Mouse (Mus musculus): Measurements from ENCODE around the gene Gm973. TPM values are rescaled to one million over a fixed set of nuclear protein-coding genes. Genes with fewer than 3 reads are reported as not detected.

Gm973 gene
- polyA plus RNA-seq, 1 experiment: 0.13 TPM

DNA sequence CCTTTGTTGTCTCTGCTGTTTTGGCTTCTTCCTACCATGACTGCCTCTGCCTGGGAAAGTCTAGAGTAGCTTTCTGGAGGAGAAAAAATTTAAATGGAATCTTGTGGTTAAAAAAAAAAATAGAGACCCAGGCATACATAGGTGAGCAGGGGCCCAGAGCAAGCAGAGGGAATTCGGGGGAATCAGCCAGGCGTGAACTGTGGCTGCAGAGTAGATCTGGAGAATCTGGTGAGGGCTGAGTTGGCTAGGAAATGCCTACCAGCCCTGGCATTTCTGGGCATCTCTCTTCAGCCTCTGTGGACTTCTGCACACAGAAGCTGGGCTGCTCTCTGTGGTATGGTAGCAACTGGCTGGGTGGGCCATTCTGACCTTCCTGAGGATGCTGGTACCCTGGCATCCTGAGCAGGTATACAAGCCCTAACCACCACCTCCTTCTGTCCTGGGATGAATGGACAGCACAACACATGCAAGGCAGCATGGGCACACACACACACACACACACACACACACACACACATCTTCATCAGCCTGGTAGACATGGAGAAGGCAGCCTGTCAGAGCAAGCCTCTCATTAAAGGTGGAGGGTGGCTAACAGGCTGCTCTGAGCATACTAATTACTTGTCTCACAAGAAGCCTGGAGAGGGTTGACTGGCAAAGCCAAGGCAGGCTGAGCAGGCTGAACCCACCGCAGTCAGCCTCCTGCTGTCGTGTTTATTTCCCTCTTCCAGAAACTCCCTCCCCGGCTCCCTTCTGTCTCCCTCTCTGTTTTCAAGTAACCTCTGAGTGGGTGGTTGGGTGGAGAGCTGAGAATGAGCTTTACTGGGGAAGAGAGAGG, 19.1 kb downstream of the Gm973 start:
- TF ChIP-seq CTCF (IDR thresholded peaks at IDR 0.05; ENCODE audit: extremely low read depth, insufficient read length, insufficient replicate concordance, low read depth, low read length): no peak
- no peak for TF ChIP-seq POLR2A (IDR thresholded peaks at IDR 0.05; ENCODE audit: low read depth, low read length)
- Histone ChIP-seq H3K36me3 (ENCODE audit: control insufficient read depth, insufficient read depth, low read length) (no peaks in the 10 kb centered on the region), H3K27me3 (ENCODE audit: control insufficient read depth, insufficient read depth, low read length) (no peaks in the 10 kb centered on the region), H3K4me1 (ENCODE audit: control insufficient read depth, insufficient read depth, insufficient read length, low read length) (no peaks in the 10 kb centered on the region), H3K27ac (ENCODE audit: insufficient read depth, low read depth, low read length) (no peak overlapping the region), H3K4me3 (ENCODE audit: low read depth, low read length) (no peak overlapping the region)
- WGBS: 75% methylated on average over 5 of the region's 5 CpGs

DNA sequence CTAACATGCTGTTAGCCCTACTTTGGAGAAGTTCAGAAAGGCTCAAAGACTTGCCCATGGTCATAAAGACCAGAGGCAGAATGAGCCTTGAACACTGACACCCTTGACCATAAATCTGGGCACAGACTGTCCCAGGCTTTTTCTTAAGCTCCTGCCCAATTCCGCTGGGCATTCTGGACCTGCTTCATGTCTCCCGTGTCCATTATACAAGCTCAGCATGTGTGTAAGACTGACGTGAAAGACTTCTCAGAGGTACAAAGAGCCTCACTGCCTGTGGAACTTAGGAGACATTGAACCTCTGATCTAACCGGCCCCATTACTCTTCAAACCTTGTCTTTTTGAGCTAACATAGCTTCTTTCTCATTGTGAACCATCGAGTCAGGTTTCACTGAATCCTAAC, 22.3 kb downstream of the Gm973 start:
- 90% methylated on average over 5 of the region's 5 CpGs for WGBS
- no peak for TF ChIP-seq POLR2A (IDR thresholded peaks at IDR 0.05; ENCODE audit: low read depth, low read length)
- no peak for TF ChIP-seq CTCF (IDR thresholded peaks at IDR 0.05; ENCODE audit: extremely low read depth, insufficient read length, insufficient replicate concordance, low read depth, low read length)
- peaks cover 3% of the 10 kb centered on the region; the same call in 1 of the 2 replicates for H3K4me1 ChIP-seq (ENCODE audit: control insufficient read depth, insufficient read depth, insufficient read length, low read length)
- H3K36me3 ChIP-seq (ENCODE audit: control insufficient read depth, insufficient read depth, low read length): no peaks in the 10 kb centered on the region
- H3K27me3 ChIP-seq (ENCODE audit: control insufficient read depth, insufficient read depth, low read length): no peaks in the 10 kb centered on the region
- H3K27ac ChIP-seq (ENCODE audit: insufficient read depth, low read depth, low read length): no peak overlapping the region
- no peak overlapping the region for H3K4me3 ChIP-seq (ENCODE audit: low read depth, low read length)

GRCm38 (mm10) chr1:59540537-59541148, 24.6 kb downstream of the Gm973 start:
- no peak overlapping the region for H3K4me3 ChIP-seq (ENCODE audit: low read depth, low read length)
- no peaks in the 10 kb centered on the region for H3K27me3 ChIP-seq (ENCODE audit: control insufficient read depth, insufficient read depth, low read length)
- no peak overlapping the region for H3K27ac ChIP-seq (ENCODE audit: insufficient read depth, low read depth, low read length)
- H3K4me1 ChIP-seq (ENCODE audit: control insufficient read depth, insufficient read depth, insufficient read length, low read length): peaks cover 3% of the 10 kb centered on the region; the same call in 1 of the 2 replicates
- TF ChIP-seq POLR2A (IDR thresholded peaks at IDR 0.05; ENCODE audit: low read depth, low read length): no peak
- no peaks in the 10 kb centered on the region for H3K36me3 ChIP-seq (ENCODE audit: control insufficient read depth, insufficient read depth, low read length)
- 75% methylated on average over 19 of the region's 19 CpGs for WGBS

DNA sequence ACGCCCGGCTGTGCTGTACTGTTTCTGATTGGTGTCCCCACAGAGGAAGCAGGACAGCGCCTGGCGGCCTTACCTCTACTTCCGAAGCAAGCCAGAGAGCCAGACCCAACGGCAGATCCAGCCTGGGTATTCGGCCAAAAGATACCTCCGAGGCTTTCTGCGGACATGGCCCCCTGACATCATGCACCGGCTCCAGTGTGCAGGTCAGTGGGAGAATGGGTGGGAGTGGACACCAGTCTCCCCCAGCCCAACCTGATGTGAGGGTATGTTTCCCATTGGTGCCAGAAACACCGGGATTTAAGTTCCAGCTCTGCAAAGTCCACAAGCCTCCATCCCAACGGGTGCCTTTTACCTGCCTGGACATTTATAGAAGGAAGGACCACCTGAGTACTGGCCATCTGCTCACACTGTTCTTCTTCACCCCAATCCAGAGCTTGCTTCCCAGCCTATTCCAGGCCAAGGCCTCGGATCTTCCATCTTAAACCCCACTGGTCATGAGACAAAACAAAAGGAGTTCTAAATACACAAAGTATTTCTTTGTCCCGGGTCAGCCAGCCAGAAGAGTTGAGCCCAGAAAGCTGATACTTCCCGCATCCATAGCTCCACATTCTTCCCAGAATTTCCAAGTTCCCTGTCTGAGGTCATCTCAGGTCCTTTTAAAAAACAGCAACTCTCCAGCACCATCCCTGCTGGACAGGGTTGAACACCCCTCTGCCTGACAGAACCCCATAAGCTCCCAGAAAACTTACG, 25.4 kb downstream of the Gm973 start:
- H3K36me3 ChIP-seq (ENCODE audit: control insufficient read depth, insufficient read depth, low read length): no peaks in the 10 kb centered on the region
- H3K4me3 ChIP-seq (ENCODE audit: low read depth, low read length): no peak overlapping the region
- no peaks in the 10 kb centered on the region for H3K27me3 ChIP-seq (ENCODE audit: control insufficient read depth, insufficient read depth, low read length)
- peaks cover 3% of the 10 kb centered on the region; the same call in 1 of the 2 replicates for H3K4me1 ChIP-seq (ENCODE audit: control insufficient read depth, insufficient read depth, insufficient read length, low read length)
- WGBS: 93% methylated on average over 16 of the region's 16 CpGs
- H3K27ac ChIP-seq (ENCODE audit: insufficient read depth, low read depth, low read length): no peak overlapping the region
- TF ChIP-seq CTCF (IDR thresholded peaks at IDR 0.05; ENCODE audit: extremely low read depth, insufficient read length, insufficient replicate concordance, low read depth, low read length): no peak

DNA sequence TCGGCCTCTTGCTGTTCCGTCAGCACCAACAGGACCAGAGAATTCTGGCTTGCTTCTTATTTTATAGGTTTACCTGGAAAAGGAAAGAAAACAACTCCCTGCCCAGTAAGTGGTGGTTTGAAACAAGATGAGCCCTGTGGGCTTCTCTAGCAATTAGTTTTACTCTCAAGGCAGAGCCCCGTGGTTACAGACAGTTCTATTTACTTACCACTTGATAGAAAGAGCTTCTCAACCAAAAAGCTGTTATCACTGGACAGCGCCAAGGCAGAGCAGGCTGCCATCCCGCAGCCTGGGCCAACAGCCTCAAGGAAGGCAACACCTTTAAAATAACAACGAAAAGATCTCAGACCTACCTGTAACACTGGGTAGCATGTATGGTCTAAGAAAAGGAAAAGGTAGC, 26.2 kb downstream of the Gm973 start:
- Histone ChIP-seq H3K27ac (ENCODE audit: insufficient read depth, low read depth, low read length) (no peak overlapping the region), H3K4me1 (ENCODE audit: control insufficient read depth, insufficient read depth, insufficient read length, low read length) (peaks cover 3% of the 10 kb centered on the region; the same call in 1 of the 2 replicates), H3K36me3 (ENCODE audit: control insufficient read depth, insufficient read depth, low read length) (no peaks in the 10 kb centered on the region), H3K4me3 (ENCODE audit: low read depth, low read length) (no peak overlapping the region), H3K27me3 (ENCODE audit: control insufficient read depth, insufficient read depth, low read length) (no peaks in the 10 kb centered on the region)
- no peak for TF ChIP-seq POLR2A (IDR thresholded peaks at IDR 0.05; ENCODE audit: low read depth, low read length)
- TF ChIP-seq CTCF (IDR thresholded peaks at IDR 0.05; ENCODE audit: extremely low read depth, insufficient read length, insufficient replicate concordance, low read depth, low read length): no peak
- 67% methylated on average over 6 of the region's 6 CpGs for WGBS

DNA sequence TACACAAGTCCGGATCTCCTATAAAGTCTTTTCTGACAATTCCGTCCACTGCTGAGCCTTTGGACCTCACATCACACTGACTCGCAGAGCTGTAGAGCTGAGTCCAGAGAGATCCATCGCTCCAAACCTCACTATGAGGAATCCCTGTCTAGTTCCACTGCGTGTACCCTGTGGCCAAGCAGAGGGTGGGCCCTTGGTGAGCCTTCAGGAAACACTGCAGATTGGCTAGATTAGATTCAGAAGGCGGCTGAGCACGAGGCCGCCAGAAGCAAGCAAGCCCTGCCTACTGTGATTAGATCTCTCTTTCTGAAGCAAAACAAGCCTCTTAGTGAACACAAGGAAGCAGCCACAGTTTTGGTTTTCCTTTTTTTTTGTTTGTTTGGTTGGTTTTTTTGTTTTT, 27.8 kb downstream of the Gm973 start:
- no peak for TF ChIP-seq POLR2A (IDR thresholded peaks at IDR 0.05; ENCODE audit: low read depth, low read length)
- TF ChIP-seq CTCF (IDR thresholded peaks at IDR 0.05; ENCODE audit: extremely low read depth, insufficient read length, insufficient replicate concordance, low read depth, low read length): no peak
- H3K4me1 ChIP-seq (ENCODE audit: control insufficient read depth, insufficient read depth, insufficient read length, low read length): peaks cover 3% of the 10 kb centered on the region; the same call in 1 of the 2 replicates
- H3K36me3 ChIP-seq (ENCODE audit: control insufficient read depth, insufficient read depth, low read length): no peaks in the 10 kb centered on the region
- no peaks in the 10 kb centered on the region for H3K27me3 ChIP-seq (ENCODE audit: control insufficient read depth, insufficient read depth, low read length)
- WGBS: 74% methylated on average over 8 of the region's 8 CpGs
- no peak overlapping the region for H3K27ac ChIP-seq (ENCODE audit: insufficient read depth, low read depth, low read length)
- H3K4me3 ChIP-seq (ENCODE audit: low read depth, low read length): no peak overlapping the region

DNA sequence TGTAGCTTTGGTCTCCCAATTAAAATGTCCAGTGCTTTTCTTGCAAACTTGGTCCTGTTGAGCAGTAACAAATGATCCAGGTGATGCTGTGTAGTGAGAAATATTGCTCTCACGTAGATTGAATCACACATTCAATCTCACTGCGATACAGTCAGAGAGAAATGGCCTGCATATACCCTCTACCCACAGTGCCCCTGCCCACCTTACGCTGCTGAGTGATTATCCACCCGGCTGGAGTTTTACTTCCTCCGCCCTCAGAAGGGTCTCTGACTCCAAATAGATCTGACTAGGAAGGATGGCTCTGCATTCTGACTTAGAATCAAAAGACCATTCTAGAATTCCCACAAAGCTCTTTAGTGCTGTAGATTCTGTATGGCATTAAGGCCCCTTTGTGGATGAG, 32.4 kb downstream of the Gm973 start:
- TF ChIP-seq POLR2A (IDR thresholded peaks at IDR 0.05; ENCODE audit: low read depth, low read length) (no peak), CTCF (IDR thresholded peaks at IDR 0.05; ENCODE audit: extremely low read depth, insufficient read length, insufficient replicate concordance, low read depth, low read length) (no peak)
- H3K27ac ChIP-seq (ENCODE audit: insufficient read depth, low read depth, low read length): no peak overlapping the region
- 96% methylated on average over 5 of the region's 5 CpGs for WGBS
- no peaks in the 10 kb centered on the region for H3K36me3 ChIP-seq (ENCODE audit: control insufficient read depth, insufficient read depth, low read length)
- no peaks in the 10 kb centered on the region for H3K27me3 ChIP-seq (ENCODE audit: control insufficient read depth, insufficient read depth, low read length)
- H3K4me1 ChIP-seq (ENCODE audit: control insufficient read depth, insufficient read depth, insufficient read length, low read length): no peaks in the 10 kb centered on the region
- no peak overlapping the region for H3K4me3 ChIP-seq (ENCODE audit: low read depth, low read length)

Measured in small intestine, adult 2 months (tissue).